22 mouse cellular contexts compared by ENCODE assay signal in genomic region chr10:19599331-19600092, GRCm38 (mm10). TPM values are rescaled to one million over a fixed set of nuclear protein-coding genes. Genes with fewer than 3 reads are reported as not detected.
A peak's percentile ranks its signal among the peaks of the same experiment; 100 is the strongest.
DNase-seq lines count a peak whose midpoint lies in the region; ATAC-seq and TF ChIP-seq lines count a peak whose summit lies in the region.
"Had no signal": no experiment of that assay in that cellular context is flagged by ENCODE, and none has a peak within 500 bp of the region (broad histone marks: within the 10 kb centered on the region; RNA-seq: fewer than 3 reads in every experiment).

No protein-coding gene starts in this region.

- H3K4me2 ChIP-seq in lung, embryonic 16.5 days (ENCODE audit: low read depth, low read length), result no peak overlapping the region
- H3K4me2 ChIP-seq: embryonic facial prominence, embryonic 13.5 days; hindbrain, embryonic 13.5 days; liver, embryonic 15.5 days; neural tube, embryonic 15.5 days had no signal

- peaks cover 45% of the 10 kb centered on the region for H3K36me3 ChIP-seq in lung, embryonic 16.5 days (ENCODE audit: control insufficient read depth, insufficient read depth, low read length)
- peaks cover 60% of the 10 kb centered on the region for H3K36me3 ChIP-seq in small intestine, adult 2 months (ENCODE audit: control insufficient read depth, insufficient read depth, low read length)

- intact Hi-C loops in gastrocnemius, adult 2 months (cut with DNase I), result loop anchor here (10.0 kb wide), 1 partner anchor 585 kb away; the partner anchor contains the start of gene Tnfaip3

- H3K27ac ChIP-seq in gastrocnemius, adult 2 months, result peak overlapping the region; percentile 63
- peak overlapping the region; percentile 32 for H3K27ac ChIP-seq in lung, embryonic 16.5 days (ENCODE audit: low read length)
- H3K27ac ChIP-seq in brown adipose tissue, adult 24 weeks (replicated peaks; ENCODE audit: low read depth, low read length), result peak overlapping the region; percentile 61
- H3K27ac ChIP-seq in small intestine, adult 2 months (ENCODE audit: insufficient read depth, low read depth, low read length), result peak overlapping the region; percentile 26; the same call in 1 of the 2 replicates
- H3K27ac ChIP-seq: embryonic facial prominence, embryonic 13.5 days; hindbrain, embryonic 13.5 days; liver, embryonic 15.5 days; neural tube, embryonic 15.5 days had no signal

- no peak for TF ChIP-seq CTCF in gastrocnemius, adult 2 months (IDR thresholded peaks at IDR 0.05)
- TF ChIP-seq CTCF in small intestine, adult 2 months (IDR thresholded peaks at IDR 0.05; ENCODE audit: extremely low read depth, insufficient read length, insufficient replicate concordance, low read depth, low read length), result no peak

- 0 out of 2 replicates have a peak, but pooled peaks have one; percentile 29 for ATAC-seq in lung, embryonic 16.5 days (ENCODE audit: low read depth)

- H3K4me1 ChIP-seq in lung, embryonic 16.5 days (replicated peaks; ENCODE audit: control insufficient read depth, insufficient read depth, low read length), result peaks cover 11% of the 10 kb centered on the region
- peaks cover 20% of the 10 kb centered on the region for H3K4me1 ChIP-seq in brown adipose tissue, adult 24 weeks (ENCODE audit: control insufficient read depth, insufficient read depth, insufficient read length, low read length)
- H3K4me1 ChIP-seq in small intestine, adult 2 months (ENCODE audit: control insufficient read depth, insufficient read depth, insufficient read length, low read length), result peaks cover 8% of the 10 kb centered on the region; the same call in 1 of the 2 replicates
- H3K4me1 ChIP-seq: hindbrain, embryonic 13.5 days; neural tube, embryonic 15.5 days had no signal

- no peak overlapping the region for H3K4me3 ChIP-seq in gastrocnemius, adult 2 months
- no peak overlapping the region for H3K4me3 ChIP-seq in lung, embryonic 16.5 days (ENCODE audit: low read length)
- no peak overlapping the region for H3K4me3 ChIP-seq in brown adipose tissue, adult 24 weeks (ENCODE audit: insufficient read depth, low read depth, low read length)
- no peak overlapping the region for H3K4me3 ChIP-seq in small intestine, adult 2 months (ENCODE audit: low read depth, low read length)
- H3K4me3 ChIP-seq: embryonic facial prominence, embryonic 13.5 days; hindbrain, embryonic 13.5 days; liver, embryonic 15.5 days; myocyte; neural tube, embryonic 15.5 days had no signal

- no peaks in the 10 kb centered on the region for H3K27me3 ChIP-seq in lung, embryonic 16.5 days (ENCODE audit: control insufficient read depth, insufficient read depth, low read depth, low read length)
- no peaks in the 10 kb centered on the region for H3K27me3 ChIP-seq in small intestine, adult 2 months (ENCODE audit: control insufficient read depth, insufficient read depth, low read length)
- H3K27me3 ChIP-seq: embryonic facial prominence, embryonic 13.5 days; hindbrain, embryonic 13.5 days; liver, embryonic 15.5 days; neural tube, embryonic 15.5 days had no signal

- H3K9ac ChIP-seq in lung, embryonic 16.5 days (ENCODE audit: low read length), result no peak overlapping the region
- H3K9ac ChIP-seq: embryonic facial prominence, embryonic 13.5 days; hindbrain, embryonic 13.5 days; liver, embryonic 15.5 days; neural tube, embryonic 15.5 days had no signal

- WGBS in lung, embryonic 16.5 days, result 50% methylated on average over 6 of the region's 6 CpGs
- 74% methylated on average over 6 of the region's 6 CpGs for WGBS in small intestine, adult 2 months

- TF ChIP-seq POLR2A in small intestine, adult 2 months (IDR thresholded peaks at IDR 0.05; ENCODE audit: low read depth, low read length), result no peak

- DNase-seq in gastrocnemius, adult 2 months, result no peak
- DNase-seq in gastrocnemius, postnatal 25 days, result no peak
- no peak for DNase-seq in lung, postnatal 25 days (ENCODE audit: low spot score)
- no peak for DNase-seq in spleen, postnatal 14 days (ENCODE audit: low spot score in 2 of 2)
- DNase-seq: adrenal gland, postnatal 25 days; B cell, adult 2 months; cerebellum, adult 8-10 months; heart, postnatal 10 days; kidney, adult 18-20 months; kidney, postnatal 25 days; layer of hippocampus, adult 9-11 months; right cerebral cortex, postnatal 25 days had no signal

- no peaks in the 10 kb centered on the region for H3K9me3 ChIP-seq in lung, embryonic 16.5 days (ENCODE audit: control insufficient read depth, low read length)
- H3K9me3 ChIP-seq: hindbrain, embryonic 13.5 days; liver, embryonic 15.5 days; neural tube, embryonic 15.5 days had no signal

RNA-seq across cellular contexts. Expression of gene Ifngr1, which starts 7.8 kb away (rescaled TPM):
- total RNA-seq in gastrocnemius, adult 2 months (2021), result 10 to 100 TPM; 25.4 to 31.8 TPM
- total RNA-seq in gastrocnemius, postnatal 25 days (2021), result 10 to 100 TPM; 21.9 to 26.3 TPM
- 79.0 and 85.5 TPM in 2 replicates for polyA plus RNA-seq in lung, embryonic 16.5 days (2015; fragmentation: Nextera tagmentation; extraction: Ambion mirVana)
- polyA plus RNA-seq in brown adipose tissue, adult 24 weeks (2012; ENCODE audit: insufficient read depth, insufficient read length, missing spikeins), result 46.2 and 88.9 TPM in 2 replicates
- 17.7 and 37.4 TPM in 2 replicates for polyA plus RNA-seq in small intestine, adult 2 months (2012; rRNA removed)

RNA-seq across cellular contexts. Expression of gene Il22ra2, which starts 22.3 kb away (rescaled TPM):
- total RNA-seq in gastrocnemius, adult 2 months (2021), result not detected
- total RNA-seq in gastrocnemius, postnatal 25 days (2021), result not detected
- polyA plus RNA-seq in lung, embryonic 16.5 days (2015; fragmentation: Nextera tagmentation; extraction: Ambion mirVana), result not detected in 2 replicates
- polyA plus RNA-seq in brown adipose tissue, adult 24 weeks (2012; ENCODE audit: insufficient read depth, insufficient read length, missing spikeins), result 0.46 TPM in 1 of 2 replicates, not detected in the other
- 0.56 and 0.58 TPM in 2 replicates for polyA plus RNA-seq in small intestine, adult 2 months (2012; rRNA removed)
- total RNA-seq: adrenal gland, postnatal 25 days; gastrocnemius, adult 18-20 months; heart, postnatal 10 days had no signal
- polyA plus RNA-seq: cortical plate, adult 2 months; embryonic facial prominence, embryonic 13.5 days; hindbrain, embryonic 13.5 days; liver, embryonic 15.5 days; myocyte; neural tube, embryonic 15.5 days had no signal
